Mouse (Mus musculus) megakaryocyte progenitor cell, adult 5-6 weeks (primary cell): ENCODE results near the gene Itm2b. TPM values are rescaled to one million over a fixed set of nuclear protein-coding genes. Genes with fewer than 3 reads are reported as not detected.

Experiments used
- ATAC-seq: replicated peaks from 2 replicates; pipeline ENCODE4 v1.8.0; 2016; ENCODE audit warnings: mild to moderate bottlenecking, moderate TSS enrichment, inconsistent platforms; ENCODE audit not compliant: poor library complexity
- total RNA-seq, 2 experiments: library from RNA; stranded (forward) in 1 of 2; stranded (reverse) in 1 of 2; fragments of 157-497, 149-512 nt in 1 of 2; fragments of 200-1000 nt in 1 of 2; gene quantifications; 2 replicates each; pipeline versions ENCODE4 v1.2.3 to v1.2.4; 2015 to 2017

Itm2b gene
- total RNA-seq, 2 experiments from 2014 or later: 1,067 to 1,237 TPM

DNA sequence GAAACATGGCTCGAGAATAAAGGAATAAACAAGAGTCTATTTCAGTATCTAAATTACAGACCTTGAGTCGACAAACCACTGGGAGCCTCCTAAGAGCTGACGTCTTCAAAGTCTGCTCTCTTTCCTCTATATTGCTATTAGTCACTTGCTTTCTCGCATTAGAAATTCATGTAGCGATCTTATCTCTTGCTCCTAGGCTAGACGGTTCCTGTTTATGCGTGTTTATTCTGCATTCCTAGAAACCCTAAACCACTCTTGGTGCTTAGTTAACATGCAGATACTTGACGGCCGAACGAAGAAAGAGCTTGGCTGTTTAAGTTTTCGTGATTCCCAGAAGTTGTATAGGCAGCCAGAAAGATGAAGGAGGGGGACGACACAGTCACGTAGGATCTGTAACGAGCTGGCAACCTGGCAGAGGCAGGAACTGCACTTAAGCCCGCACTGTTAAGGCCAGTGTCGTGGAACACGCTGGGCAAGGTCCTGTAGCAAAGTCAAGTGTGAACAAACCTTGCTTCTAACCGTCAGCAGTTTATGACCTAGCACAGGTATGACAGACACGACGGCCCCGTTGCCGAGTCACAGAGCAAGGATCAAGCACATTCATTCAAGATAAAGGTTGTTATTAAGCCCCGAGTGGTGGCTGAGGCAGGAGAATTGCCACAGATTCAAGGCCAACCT lies 14.3 kb downstream of the Itm2b start:
- peak; percentile 33; the same call in 1 of the 2 replicates for ATAC-seq

DNA sequence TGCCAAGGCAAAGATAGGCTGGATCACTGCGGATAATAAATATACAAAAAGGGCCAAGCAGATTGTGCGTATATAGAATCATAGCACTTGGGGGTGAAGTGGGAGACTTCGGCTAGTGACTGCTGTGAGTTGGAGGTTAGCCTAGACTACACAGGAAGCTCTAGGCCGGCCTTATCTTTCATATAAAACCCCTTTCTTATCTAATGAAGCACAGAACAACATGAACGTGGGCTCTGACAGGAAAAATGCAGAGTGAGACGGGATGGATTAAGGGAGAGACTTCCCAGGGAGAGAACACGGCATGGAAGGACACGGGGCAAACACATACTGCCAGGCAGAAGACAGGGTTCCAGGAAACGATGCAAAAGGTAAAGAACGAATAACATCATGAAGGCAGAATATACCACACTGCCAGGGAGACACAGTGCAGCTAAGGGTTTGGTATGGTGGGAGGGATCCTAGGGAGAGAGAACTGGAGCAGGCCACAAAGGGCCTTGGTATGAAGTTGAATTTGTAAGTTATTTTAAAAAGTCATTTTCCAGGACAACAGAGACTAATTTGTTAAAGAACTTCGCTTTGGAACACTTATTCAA lies 14.9 kb downstream of the Itm2b start:
- ATAC-seq: peak; percentile 64

DNA sequence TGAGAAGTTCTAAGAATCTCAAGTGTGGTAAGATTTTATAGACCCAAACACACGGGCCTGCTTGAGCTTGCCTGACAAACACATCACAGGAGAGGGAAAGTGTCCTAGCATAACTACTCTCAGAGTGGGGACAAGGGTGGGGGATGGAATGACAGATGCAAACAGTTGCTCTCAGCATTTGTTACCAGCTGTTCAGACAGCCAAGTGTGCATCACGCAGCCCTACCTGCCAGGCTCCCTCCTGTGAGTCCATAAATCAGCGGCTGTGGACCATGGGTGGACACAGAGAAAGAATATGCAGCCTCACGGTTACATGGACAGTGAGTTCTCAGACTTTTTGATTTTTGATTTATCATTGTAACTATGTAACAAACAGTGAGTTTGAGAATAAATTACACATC lies 15.5 kb downstream of the Itm2b start:
- no peak for ATAC-seq

DNA sequence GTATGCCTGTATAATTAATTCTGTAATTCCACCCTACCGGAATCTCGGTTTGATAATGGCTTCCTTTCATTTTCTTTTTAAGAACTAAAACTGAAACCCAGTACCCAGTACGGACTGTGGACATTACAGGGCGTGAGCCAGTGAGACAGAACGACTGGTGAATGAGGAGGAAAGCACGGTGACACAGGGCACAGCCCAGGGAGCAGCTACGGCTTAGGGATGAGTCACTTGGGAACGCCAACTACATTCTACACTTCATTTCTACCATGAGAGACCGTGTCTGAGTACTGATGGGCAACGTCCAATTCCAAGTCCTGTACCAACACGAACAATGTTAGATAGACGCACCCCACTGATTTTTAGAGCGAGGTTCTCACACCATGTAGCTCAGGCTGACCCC lies 16.1 kb downstream of the Itm2b start:
- no peak for ATAC-seq

DNA sequence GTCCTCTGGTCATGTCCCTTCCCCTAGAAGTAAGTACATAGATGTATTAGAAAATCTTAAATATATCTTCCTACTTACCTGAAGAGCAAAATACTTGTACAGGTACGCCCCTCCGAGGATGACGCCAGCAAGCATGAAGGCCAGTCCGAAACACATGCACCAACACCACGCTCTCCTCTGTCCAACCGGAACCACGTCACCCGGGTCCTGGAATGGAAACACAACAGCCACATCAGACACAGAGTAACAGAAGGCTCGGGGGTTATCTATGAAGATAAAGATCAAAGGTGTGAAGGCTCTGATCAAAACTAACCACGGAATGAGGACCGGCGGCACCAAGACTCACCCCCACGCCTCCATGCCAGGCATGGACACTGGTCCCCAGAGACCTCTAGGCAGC lies 16.9 kb downstream of the Itm2b start:
- ATAC-seq: no peak

DNA sequence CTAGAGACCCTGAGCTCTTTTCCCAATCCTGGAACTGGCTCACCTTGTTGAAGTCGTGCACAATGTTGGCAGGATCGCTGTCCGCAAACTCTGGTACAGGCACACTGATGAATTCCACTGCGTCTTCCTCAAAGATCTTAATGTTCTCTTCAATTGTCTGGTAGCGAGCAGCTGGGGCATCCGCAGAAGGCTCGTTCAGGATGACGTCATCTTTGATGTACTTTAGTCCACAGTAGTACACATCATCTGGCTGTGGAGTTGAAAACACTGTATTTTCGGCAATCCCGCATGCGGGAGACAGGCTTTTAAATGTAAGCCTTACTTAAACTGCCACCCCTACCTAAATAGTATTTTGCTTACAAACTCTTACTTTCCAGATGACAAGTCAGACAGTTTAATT lies 18.8 kb downstream of the Itm2b start:
- ATAC-seq: no peak

DNA sequence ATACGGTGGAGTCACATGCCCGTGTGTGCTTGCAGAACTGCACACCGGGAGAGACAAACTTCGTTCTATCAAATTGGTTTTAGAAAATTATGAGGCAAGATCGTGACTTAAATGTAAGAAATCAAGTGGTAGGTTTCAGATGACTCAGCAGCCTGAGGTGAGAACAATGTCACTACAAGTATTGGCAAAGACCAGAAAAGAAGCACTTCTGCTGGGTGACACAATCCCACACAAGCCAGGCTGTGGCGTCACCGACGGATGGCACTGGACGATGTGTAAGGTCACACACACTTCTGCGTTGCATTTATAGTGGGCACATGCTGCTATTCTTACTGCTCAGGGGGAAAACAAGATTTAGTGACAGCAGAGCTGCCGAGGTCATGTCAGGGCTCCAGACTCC lies 21.3 kb downstream of the Itm2b start:
- peak; percentile 77 for ATAC-seq

DNA sequence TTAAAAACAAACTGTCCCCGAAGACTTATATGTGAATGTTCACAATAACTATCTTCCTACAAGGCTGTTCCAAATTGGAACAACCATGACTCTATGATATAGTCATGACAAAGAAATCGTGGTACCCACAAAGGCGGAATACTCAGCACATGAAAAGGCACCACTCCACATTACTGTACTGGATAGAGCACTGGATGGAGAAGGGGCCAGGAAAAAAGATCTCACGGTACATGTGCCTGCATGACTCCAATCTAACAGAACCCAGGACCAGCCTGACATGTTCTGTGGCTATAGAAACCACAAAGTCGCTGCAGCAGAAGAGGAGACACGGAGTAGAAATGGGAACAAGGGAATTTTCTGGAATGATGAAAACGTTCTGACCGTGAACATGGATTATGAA lies 30.4 kb downstream of the Itm2b start:
- ATAC-seq: no peak

DNA sequence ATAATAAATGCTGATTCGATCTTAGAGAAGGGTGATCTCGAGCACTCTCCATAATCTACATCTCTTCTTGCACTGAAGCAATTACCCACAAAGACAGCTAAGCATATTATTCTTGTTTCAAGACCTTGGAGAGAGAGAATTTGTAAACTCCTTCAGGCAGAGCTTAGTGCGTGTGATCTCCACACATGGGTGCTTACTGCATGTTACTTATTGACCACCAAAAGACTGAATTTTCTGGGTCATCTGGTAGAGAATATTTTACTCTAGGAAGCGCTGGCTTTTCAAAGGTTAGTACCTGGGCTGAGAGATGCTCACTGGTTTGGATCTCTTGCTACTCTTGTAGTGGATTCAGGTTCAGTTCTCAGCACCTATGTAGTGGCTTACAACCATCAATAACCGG lies 34.0 kb downstream of the Itm2b start:
- ATAC-seq: no peak

DNA sequence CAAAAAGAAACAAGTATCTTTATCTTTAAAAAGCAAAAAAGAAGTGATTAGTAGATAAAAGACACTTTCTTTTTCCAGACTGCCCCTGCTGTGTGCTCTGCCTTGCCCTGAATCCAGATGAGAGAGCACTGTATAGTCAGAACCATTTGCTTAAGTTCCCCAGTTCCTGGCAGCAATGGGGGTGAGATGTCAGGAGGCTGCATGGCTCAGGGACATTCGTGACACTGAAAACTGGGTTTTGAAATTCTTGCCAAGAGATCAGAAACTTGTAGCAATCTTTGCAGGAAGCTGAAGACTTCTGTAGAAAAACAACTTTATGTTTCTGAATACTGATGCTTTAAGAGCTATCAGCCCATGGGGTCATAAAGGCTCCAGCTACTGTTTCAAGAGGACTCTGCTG lies 35.1 kb downstream of the Itm2b start:
- no peak for ATAC-seq

DNA sequence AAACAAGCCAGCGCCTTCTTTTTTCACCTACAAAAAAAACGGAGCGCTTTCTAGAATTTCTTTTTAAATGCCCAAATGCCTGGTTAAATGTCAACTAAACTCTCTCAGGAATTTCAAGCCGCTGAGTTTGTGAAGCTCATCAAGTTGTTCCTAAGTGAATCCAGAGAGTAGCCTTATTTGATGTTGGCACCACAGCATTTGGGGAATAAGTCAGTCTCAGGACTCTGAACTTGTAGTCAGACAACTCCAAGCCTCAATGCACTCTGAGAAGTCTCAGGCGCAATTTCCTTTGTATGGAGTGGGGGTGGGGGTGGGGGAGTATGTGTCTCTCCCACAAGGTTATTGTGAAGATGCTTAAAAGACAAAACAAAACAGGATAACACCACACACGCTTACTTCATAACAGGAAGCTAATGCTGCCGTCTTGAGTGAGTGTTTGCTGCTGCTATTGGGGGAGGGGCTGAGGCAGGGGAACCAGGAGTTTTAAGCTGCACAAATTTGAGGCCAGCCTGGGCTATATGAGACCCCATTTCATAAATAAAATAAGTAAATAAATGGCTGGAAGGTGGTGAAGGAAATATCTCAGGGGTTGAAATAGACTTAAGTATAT lies 35.9 kb downstream of the Itm2b start:
- 0 out of 2 replicates have a peak, but pooled peaks have one; percentile 17 for ATAC-seq

DNA sequence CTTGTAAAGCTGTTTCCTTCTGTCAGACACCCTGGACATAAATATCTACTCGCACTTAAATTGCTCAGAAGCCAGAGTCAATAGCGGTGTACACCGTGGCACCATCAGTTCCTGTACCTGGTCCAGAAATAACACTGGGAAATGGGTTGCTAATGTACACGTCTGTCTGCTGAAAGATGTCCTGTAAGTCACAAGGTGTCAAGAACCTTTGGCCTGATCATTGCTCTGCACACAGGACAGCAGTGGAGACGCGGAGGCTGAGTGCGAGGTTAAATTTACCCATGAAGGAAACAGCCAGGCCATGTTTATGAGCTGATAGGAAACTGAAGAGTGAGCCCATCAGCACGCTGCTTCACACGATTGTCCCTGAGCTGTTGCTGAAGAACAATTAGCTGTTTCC lies 37.8 kb downstream of the Itm2b start:
- peak; percentile 63 for ATAC-seq

DNA sequence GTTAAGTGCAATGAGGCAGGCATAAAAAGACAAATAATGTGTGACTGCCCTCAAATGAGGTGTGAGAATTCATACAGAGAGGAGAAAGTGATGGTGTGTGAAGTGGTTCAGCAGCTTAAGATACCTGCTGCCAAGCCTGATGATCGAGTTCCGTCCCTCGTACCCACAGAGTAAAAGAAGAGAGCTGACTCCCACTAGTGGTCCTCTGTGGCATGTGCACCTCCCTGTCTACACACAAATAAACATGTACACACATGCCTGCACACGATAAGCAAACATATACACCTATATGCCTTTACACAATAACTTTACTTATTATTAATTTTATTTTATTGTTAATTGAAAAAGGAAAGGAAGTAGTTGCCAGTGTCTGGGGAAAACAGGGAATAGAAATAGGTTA lies 39.5 kb downstream of the Itm2b start:
- ATAC-seq: no peak

DNA sequence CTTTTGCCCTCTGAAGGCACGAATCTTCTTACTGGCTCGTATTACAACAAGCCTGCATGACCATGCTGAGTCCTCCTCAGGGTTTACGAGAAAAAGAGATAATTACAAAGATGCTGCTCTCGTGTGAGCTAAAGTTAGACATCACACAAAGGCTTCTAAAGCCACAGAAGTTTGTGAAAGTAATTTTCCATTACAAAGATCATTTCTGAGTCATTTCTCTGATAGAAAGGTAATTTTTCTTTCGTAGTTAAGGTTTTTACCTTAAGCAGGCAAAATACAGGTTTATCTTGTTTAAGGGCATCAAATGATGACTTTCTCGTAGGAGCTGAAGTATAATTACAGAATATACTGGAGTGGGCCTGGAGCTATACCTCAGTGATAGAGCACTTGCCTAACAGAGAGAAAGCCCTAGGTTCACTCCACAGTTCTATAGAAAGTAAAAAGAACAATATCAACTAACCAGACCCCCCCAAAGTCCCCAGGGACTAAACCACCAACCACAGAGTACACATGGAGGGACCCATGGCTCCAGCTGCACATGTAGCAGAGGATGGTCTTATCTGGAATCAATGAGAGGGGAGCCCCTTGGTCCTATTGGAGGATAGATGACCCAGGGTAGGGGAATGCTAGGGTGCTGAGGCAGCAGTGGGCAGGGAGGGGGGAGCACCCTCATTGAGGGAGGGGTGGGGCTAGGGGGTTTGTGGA lies 44.9 kb downstream of the Itm2b start:
- no peak for ATAC-seq

DNA sequence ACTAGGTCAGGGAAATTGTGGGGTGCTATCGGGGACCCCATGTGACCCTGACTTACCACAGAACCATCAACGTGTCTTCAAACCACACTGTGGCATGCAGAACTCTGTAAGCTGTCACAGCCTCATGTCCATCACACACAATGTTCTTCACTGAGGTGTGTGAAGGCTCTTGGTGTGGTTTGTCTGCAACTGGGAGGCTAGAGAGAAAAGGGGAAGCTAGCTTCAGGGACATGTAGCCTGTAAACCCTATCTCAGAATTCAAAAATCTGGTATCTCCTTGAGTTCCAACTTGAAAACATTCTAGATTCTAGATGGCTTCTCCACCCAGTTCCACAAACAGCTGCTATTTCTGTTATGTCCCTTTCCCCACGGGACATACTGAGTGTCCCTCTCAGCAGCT lies 45.5 kb downstream of the Itm2b start:
- ATAC-seq: peak; percentile 79

DNA sequence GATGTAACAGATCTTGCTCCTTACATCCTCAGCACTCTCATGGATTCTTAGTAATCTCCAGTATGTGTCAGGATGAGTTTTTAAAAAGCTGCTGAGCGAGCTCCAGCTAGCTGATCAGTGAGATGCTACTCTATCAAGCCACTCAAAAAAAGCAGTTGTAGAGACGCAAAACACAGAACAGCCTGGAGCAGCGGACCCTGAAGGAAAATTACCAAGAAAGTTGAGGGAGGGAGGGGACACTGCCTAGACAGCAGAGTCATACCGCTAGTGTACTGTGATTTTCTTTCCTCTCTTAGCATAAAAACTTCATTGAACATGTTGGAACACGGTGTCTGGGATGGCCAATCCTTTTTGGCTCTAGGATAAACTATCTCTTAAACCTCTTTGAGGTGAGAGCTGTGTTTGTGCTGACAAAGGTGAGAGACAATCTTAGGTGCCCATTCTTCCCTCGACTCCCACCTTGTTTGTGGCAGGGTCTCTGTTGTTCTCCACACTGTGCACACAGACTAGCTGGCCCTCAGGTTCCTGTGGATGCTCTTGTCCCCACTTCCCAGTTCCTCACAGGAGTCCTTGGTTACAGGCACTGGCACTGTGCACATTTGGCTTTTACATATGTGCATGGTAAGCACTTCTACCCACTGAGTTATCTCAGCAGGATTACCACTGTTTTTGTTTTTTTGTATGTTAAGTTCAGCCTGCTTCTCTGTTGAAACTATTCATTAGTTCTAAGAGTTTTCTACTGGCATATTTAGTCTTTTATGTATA lies 48.6 kb downstream of the Itm2b start:
- no peak for ATAC-seq

DNA sequence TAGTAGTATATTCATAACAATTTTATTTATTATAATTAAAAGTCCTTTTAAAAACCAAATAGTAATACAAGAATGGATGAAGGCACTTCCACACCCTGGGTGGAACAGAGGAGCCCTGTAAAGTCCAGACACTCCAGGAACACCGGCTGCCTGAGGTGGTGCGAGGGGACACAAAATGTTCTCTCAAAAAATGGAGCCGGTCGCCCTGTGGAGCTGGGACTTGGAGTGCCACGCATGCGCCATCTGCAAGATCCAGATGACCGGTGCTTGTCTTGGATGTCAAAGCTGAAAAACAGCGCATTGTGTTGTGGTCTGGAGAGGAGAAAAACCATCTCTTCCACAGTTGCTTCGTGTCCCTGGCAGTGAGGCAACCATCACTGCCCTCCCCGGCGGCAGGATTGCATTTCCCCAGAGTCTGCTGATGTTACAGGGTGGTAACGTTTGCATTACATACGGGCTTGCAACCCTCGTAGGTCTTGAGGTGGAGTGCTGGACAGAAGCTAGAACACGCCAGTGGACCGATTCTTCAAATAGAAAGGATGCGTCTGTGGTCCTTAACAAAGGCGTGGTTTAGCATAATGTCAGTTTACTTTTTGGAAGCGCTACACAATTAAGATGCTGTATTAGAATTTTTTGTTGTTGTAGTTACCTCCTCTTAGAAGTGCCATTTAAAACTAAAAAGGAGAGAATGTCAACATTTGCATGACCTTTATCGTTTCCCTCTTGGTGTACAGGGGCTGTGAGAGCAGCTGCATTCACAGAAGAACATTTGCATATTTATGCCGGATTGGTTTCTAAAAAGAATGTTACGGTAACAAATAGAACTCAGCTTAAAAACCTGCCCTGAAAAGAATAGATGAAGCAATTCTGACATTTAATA lies 49.9 kb downstream of the Itm2b start:
- no peak for ATAC-seq

DNA sequence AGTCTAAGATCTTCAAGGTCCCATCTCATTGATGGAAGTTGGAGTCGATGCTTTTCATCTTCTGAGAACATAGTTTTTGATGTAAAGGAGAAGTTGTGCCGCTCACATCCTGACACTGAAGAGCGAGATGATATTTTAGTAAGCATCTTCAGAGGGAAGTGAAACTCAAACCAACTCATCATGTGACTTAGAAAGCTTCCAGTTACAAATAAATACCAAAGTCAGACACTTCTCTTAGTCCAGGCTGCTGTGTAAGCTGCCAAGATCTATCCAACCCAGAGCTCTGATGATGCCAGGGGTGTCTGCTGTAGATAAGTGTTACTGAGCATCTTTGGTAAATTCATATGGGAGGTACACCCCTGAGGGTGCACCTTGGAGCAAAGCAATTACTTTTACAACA lies 51.2 kb downstream of the Itm2b start:
- ATAC-seq: peak; percentile 85

DNA sequence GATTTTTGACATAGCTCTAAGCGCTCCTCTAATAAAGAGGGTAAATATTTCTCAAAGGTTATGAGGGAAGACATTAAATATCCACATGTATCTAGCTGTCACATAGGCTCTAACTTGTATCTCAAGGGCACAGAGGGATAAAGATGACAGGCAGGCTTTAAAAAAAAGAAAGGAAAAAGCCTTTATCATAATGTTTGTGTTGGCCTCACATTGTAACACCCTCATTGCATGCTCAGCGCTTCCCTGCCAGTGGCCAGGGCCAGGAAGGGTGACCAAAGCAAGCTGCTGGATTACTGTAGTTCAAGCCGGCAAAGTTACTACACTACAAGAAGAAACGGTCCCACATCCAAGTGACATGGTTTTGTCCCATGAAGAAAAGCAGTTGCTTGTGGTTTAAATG lies 53.7 kb downstream of the Itm2b start:
- no peak for ATAC-seq

DNA sequence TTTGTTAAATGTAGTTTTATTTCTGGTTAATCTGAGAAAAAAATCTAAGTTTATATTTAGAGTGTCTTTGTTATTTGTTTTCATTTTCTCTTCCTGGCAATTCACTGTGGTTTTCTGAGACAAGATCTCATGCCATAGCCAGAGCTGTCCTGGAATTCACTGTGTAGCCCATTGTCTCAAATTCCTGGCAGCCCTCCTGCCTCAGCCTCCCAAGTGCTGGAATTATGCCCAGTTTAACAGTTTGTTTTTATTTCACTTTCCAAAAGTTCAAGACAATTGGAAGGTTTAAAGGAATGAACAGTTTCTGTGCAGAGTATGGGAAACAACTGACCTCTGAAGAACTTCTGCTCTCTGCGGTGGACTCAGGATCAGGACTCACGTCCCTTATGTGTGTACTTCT lies 55.2 kb downstream of the Itm2b start:
- ATAC-seq: no peak
